Mouse (Mus musculus): ENCODE results near the gene Olfr1350. TPM values are rescaled to one million over a fixed set of nuclear protein-coding genes. Genes with fewer than 3 reads are reported as not detected.
"Not testable (repeated sequence)": the region's sequence is repeated elsewhere in the genome, so short reads cannot be mapped to it uniquely, and the experiment has no call there.

Olfr1350 gene
- not detected in 2 replicates for polyA plus RNA-seq (2016; fragmentation: Nextera tagmentation; extraction: Ambion mirVana)

- H3K27ac ChIP-seq, result no peak within 1 kb of the TSS
- H3K36me3 ChIP-seq, result no peaks in the 10 kb centered on the region
- H3K4me1 ChIP-seq, result no peaks in the 10 kb centered on the region
- no peaks in the 10 kb centered on the region for H3K27me3 ChIP-seq (ENCODE audit: low read depth, poor library complexity, severe bottlenecking)
- no peak for DNase-seq (ENCODE audit: low spot score)
- H3K4me3 ChIP-seq, result no peak within 1 kb of the TSS
- 0 out of 2 replicates have a peak, but pooled peaks cover 1% of the 10 kb centered on the region for H3K9me3 ChIP-seq (replicated peaks)
These were observed at the start of gene Olfr1350 for GRCm38 (mm10) chr7:6564541-6564940. TSS of gene Olfr1350 (plus strand) at chr7:6564841.

- no peak overlapping the region for H3K4me3 ChIP-seq
- no peaks in the 10 kb centered on the region for H3K4me1 ChIP-seq
- DNase-seq (ENCODE audit: low spot score), result no peak
- no peaks in the 10 kb centered on the region for H3K36me3 ChIP-seq
- H3K27me3 ChIP-seq (ENCODE audit: low read depth, poor library complexity, severe bottlenecking), result no peaks in the 10 kb centered on the region
- no peak overlapping the region for H3K27ac ChIP-seq
- WGBS, result 52% methylated on average over 1 of the region's 1 CpGs
- H3K9me3 ChIP-seq (replicated peaks), result peaks cover 4% of the 10 kb centered on the region; the same call in 1 of the 2 replicates
These were observed 43.0 kb upstream of the Olfr1350 start for GRCm38 (mm10) chr7:6521666-6522065.

GRCm38 (mm10) chr7:6522850-6523249, 41.8 kb upstream of the Olfr1350 start, which contains the start of gene Olfr1349:
TSS of gene Olfr1349 (minus strand) at chr7:6522950.
- no peak within 1 kb of the TSS for H3K4me3 ChIP-seq
- peaks cover 3% of the 10 kb centered on the region; the same call in 1 of the 2 replicates for H3K9me3 ChIP-seq (replicated peaks)
- no peaks in the 10 kb centered on the region for H3K27me3 ChIP-seq (ENCODE audit: low read depth, poor library complexity, severe bottlenecking)
- whole genome bisulfite sequencing, result 89% methylated on average over 5 of the region's 5 CpGs
- no peak for DNase-seq (ENCODE audit: low spot score)
- H3K36me3 ChIP-seq, result no peaks in the 10 kb centered on the region
- no peak within 1 kb of the TSS for H3K27ac ChIP-seq
- no peaks in the 10 kb centered on the region for H3K4me1 ChIP-seq

GRCm38 (mm10) chr7:6525001-6525400, 39.6 kb upstream of the Olfr1350 start:
- Histone ChIP-seq H3K9me3 (replicated peaks) (peaks cover 3% of the 10 kb centered on the region; the same call in 1 of the 2 replicates), H3K36me3 (no peaks in the 10 kb centered on the region), H3K4me1 (no peaks in the 10 kb centered on the region), H3K27me3 (ENCODE audit: low read depth, poor library complexity, severe bottlenecking) (no peaks in the 10 kb centered on the region), H3K4me3 (no peak overlapping the region), H3K27ac (no peak overlapping the region)
- WGBS, result 64% methylated on average over 3 of the region's 3 CpGs
- DNase-seq (ENCODE audit: low spot score), result no peak

GRCm38 (mm10) chr7:6526141-6526540, 38.5 kb upstream of the Olfr1350 start:
- DNase-seq (ENCODE audit: low spot score), result no peak
- WGBS, result 64% methylated on average over 5 of the region's 5 CpGs
- no peaks in the 10 kb centered on the region for H3K36me3 ChIP-seq
- H3K27me3 ChIP-seq (ENCODE audit: low read depth, poor library complexity, severe bottlenecking), result no peaks in the 10 kb centered on the region
- no peak overlapping the region for H3K27ac ChIP-seq
- peaks cover 3% of the 10 kb centered on the region; the same call in 1 of the 2 replicates for H3K9me3 ChIP-seq (replicated peaks)
- H3K4me1 ChIP-seq, result no peaks in the 10 kb centered on the region
- no peak overlapping the region for H3K4me3 ChIP-seq

GRCm38 (mm10) chr7:6586096-6586759, 21.6 kb downstream of the Olfr1350 start:
- no peaks in the 10 kb centered on the region for H3K9me3 ChIP-seq (replicated peaks)
- WGBS, result 51% methylated on average over 8 of the region's 8 CpGs
- no peaks in the 10 kb centered on the region for H3K4me1 ChIP-seq
- H3K27me3 ChIP-seq (ENCODE audit: low read depth, poor library complexity, severe bottlenecking), result no peaks in the 10 kb centered on the region
- H3K4me3 ChIP-seq, result no peak overlapping the region
- DNase-seq (ENCODE audit: low spot score), result no peak
- no peaks in the 10 kb centered on the region for H3K36me3 ChIP-seq
- H3K27ac ChIP-seq, result no peak overlapping the region

GRCm38 (mm10) chr7:6588766-6589165, 24.1 kb downstream of the Olfr1350 start:
- not testable (repeated sequence) for H3K4me3 ChIP-seq; DNase-seq (ENCODE audit: low spot score); H3K27ac ChIP-seq; H3K27me3 ChIP-seq (ENCODE audit: low read depth, poor library complexity, severe bottlenecking); H3K4me1 ChIP-seq; H3K9me3 ChIP-seq (replicated peaks); H3K36me3 ChIP-seq
- 87% methylated on average over 13 of the region's 13 CpGs for WGBS

- no peaks in the 10 kb centered on the region for H3K4me1 ChIP-seq
- no peaks in the 10 kb centered on the region for H3K27me3 ChIP-seq (ENCODE audit: low read depth, poor library complexity, severe bottlenecking)
- no peak for DNase-seq (ENCODE audit: low spot score)
- no peaks in the 10 kb centered on the region for H3K9me3 ChIP-seq (replicated peaks)
- 91% methylated on average over 9 of the region's 9 CpGs for WGBS
- no peak overlapping the region for H3K27ac ChIP-seq
- H3K36me3 ChIP-seq, result no peaks in the 10 kb centered on the region
- no peak overlapping the region for H3K4me3 ChIP-seq
These were observed 38.7 kb downstream of the Olfr1350 start for GRCm38 (mm10) chr7:6603331-6603730.

Other genes starting within 250 kb of the Olfr1350 start
- 5.2 and 6.7 TPM in 2 replicates for gene Zfp583, start 233.6 kb upstream of the Olfr1350 start, polyA plus RNA-seq (2016; fragmentation: Nextera tagmentation; extraction: Ambion mirVana)
- gene Gm3854, start 221.1 kb upstream of the Olfr1350 start, polyA plus RNA-seq (2016; fragmentation: Nextera tagmentation; extraction: Ambion mirVana), result 2.6 and 2.8 TPM in 2 replicates
- gene Zfp78, start 201.6 kb upstream of the Olfr1350 start, polyA plus RNA-seq (2016; fragmentation: Nextera tagmentation; extraction: Ambion mirVana), result 1.3 and 1.4 TPM in 2 replicates
- 9.2 and 13.9 TPM in 2 replicates for gene Zfp28, start 181.5 kb upstream of the Olfr1350 start, polyA plus RNA-seq (2016; fragmentation: Nextera tagmentation; extraction: Ambion mirVana)
- 0.09 and 0.34 TPM in 2 replicates for gene Smim17, start 166.1 kb upstream of the Olfr1350 start, polyA plus RNA-seq (2016; fragmentation: Nextera tagmentation; extraction: Ambion mirVana)
- gene Gm20715, start 154.6 kb upstream of the Olfr1350 start, polyA plus RNA-seq (2016; fragmentation: Nextera tagmentation; extraction: Ambion mirVana), result 0.03 TPM in 1 of 2 replicates, not detected in the other
- not detected in 2 replicates for gene Olfr1344, start 126.2 kb upstream of the Olfr1350 start, polyA plus RNA-seq (2016; fragmentation: Nextera tagmentation; extraction: Ambion mirVana)
- not detected in 2 replicates for gene Olfr1336, start 108.7 kb upstream of the Olfr1350 start, polyA plus RNA-seq (2016; fragmentation: Nextera tagmentation; extraction: Ambion mirVana)
- not detected in 2 replicates for gene Olfr1346, start 97.7 kb upstream of the Olfr1350 start, polyA plus RNA-seq (2016; fragmentation: Nextera tagmentation; extraction: Ambion mirVana)
- gene Olfr5, start 77.9 kb upstream of the Olfr1350 start, polyA plus RNA-seq (2016; fragmentation: Nextera tagmentation; extraction: Ambion mirVana), result not detected in 2 replicates
- gene Olfr1347, start 65.1 kb upstream of the Olfr1350 start, polyA plus RNA-seq (2016; fragmentation: Nextera tagmentation; extraction: Ambion mirVana), result not detected in 2 replicates
- not detected in 2 replicates for gene Olfr1348, start 56.1 kb upstream of the Olfr1350 start, polyA plus RNA-seq (2016; fragmentation: Nextera tagmentation; extraction: Ambion mirVana)
- not detected in 2 replicates for gene Olfr1349, start 41.9 kb upstream of the Olfr1350 start, polyA plus RNA-seq (2016; fragmentation: Nextera tagmentation; extraction: Ambion mirVana)
- gene Zim1, start 131.6 kb downstream of the Olfr1350 start, polyA plus RNA-seq (2016; fragmentation: Nextera tagmentation; extraction: Ambion mirVana), result 2.7 and 3.8 TPM in 2 replicates
- gene Peg3, start 165.6 kb downstream of the Olfr1350 start, polyA plus RNA-seq (2016; fragmentation: Nextera tagmentation; extraction: Ambion mirVana), result 378 and 427 TPM in 2 replicates
- gene Usp29, start 165.7 kb downstream of the Olfr1350 start, polyA plus RNA-seq (2016; fragmentation: Nextera tagmentation; extraction: Ambion mirVana), result 25.1 and 25.4 TPM in 2 replicates